Mouse (Mus musculus) G1E-ER4 (cell line): ENCODE measurements around the gene Pigo. TPM values are rescaled to one million over a fixed set of nuclear protein-coding genes. Genes with fewer than 3 reads are reported as not detected.
"Not testable (repeated sequence)": the region's sequence is repeated elsewhere in the genome, so short reads cannot be mapped to it uniquely, and the experiment has no call there.

Experiments used
- GATA1 ChIP-seq: IDR thresholded peaks from one replicate; pipeline ENCODE4 v1.8.0; 2012; ENCODE audit warnings: low read length, inconsistent platforms
- polyA plus RNA-seq: library from polyadenylated mRNA; stranded (reverse); fragments of >175 nt; gene quantifications from 2 replicates; pipeline ENCODE4 v1.2.3, GENCODE M21; 2012

Gene Pigo
- polyA plus RNA-seq, 1 experiment, result 8.1 TPM

- no peak for TF ChIP-seq GATA1
These were observed 5.8 kb downstream of the Pigo start for GRCm38 (mm10) chr4:43019641-43020465.

- TF ChIP-seq GATA1, result no peak
These were observed 6.4 kb downstream of the Pigo start for GRCm38 (mm10) chr4:43019176-43019575.

- no peak for TF ChIP-seq GATA1
These were observed 7.5 kb downstream of the Pigo start for GRCm38 (mm10) chr4:43018156-43018555.

- TF ChIP-seq GATA1, result no peak
These were observed 13.5 kb downstream of the Pigo start for GRCm38 (mm10) chr4:43012091-43012490.

GRCm38 (mm10) chr4:43010161-43011038 is 15.2 kb downstream of the Pigo start, which contains the start of gene Fancg:
Fancg (minus strand) TSS chr4:43010506.
- no peak for TF ChIP-seq GATA1

- no peak for TF ChIP-seq GATA1
These were observed 19.9 kb downstream of the Pigo start for GRCm38 (mm10) chr4:43005765-43006164.

- no peak for TF ChIP-seq GATA1
These were observed 20.7 kb downstream of the Pigo start for GRCm38 (mm10) chr4:43004951-43005350.

- no peak for TF ChIP-seq GATA1
These were observed 22.7 kb downstream of the Pigo start for GRCm38 (mm10) chr4:43002756-43003439.

- no peak for TF ChIP-seq GATA1
These were observed 24.3 kb downstream of the Pigo start for GRCm38 (mm10) chr4:43001272-43001671.

- TF ChIP-seq GATA1, result not testable (repeated sequence)
These were observed 25.3 kb downstream of the Pigo start, which contains the start of gene Vcp for GRCm38 (mm10) chr4:43000141-43000986. Vcp (minus strand) TSS chr4:43000507.

- no peak for TF ChIP-seq GATA1
These were observed 26.0 kb downstream of the Pigo start for GRCm38 (mm10) chr4:42999451-43000140.

GRCm38 (mm10) chr4:42998022-42998421 is 27.6 kb downstream of the Pigo start:
- no peak for TF ChIP-seq GATA1

GRCm38 (mm10) chr4:42988296-42988695 is 37.3 kb downstream of the Pigo start:
- TF ChIP-seq GATA1, result no peak

GRCm38 (mm10) chr4:42978062-42978461 is 47.6 kb downstream of the Pigo start:
- TF ChIP-seq GATA1, result no peak

GRCm38 (mm10) chr4:42973868-42974267 is 51.8 kb downstream of the Pigo start:
- no peak for TF ChIP-seq GATA1
